Mouse (Mus musculus) bone marrow macrophage, adult 2 months (primary cell): ENCODE measurements around the gene Aff1. TPM values are rescaled to one million over a fixed set of nuclear protein-coding genes. Genes with fewer than 3 reads are reported as not detected.
A peak's percentile ranks its signal among the peaks of the same experiment; 100 is the strongest.

ENCODE experiments used
- H3K27ac ChIP-seq: 2 replicates; pipeline ENCODE4 v1.5.1; 2012; ENCODE audit warnings: low read depth, low read length; ENCODE audit not compliant: insufficient read depth
- H3K4me1 ChIP-seq: 2 replicates; pipeline ENCODE4 v1.6.1; 2012; ENCODE audit warnings: low read length; ENCODE audit not compliant: control insufficient read depth, insufficient read depth
- H3K4me3 ChIP-seq: 2 replicates; pipeline ENCODE4 v1.5.1; 2012; ENCODE audit warnings: mild to moderate bottlenecking, low read length, moderate library complexity; ENCODE audit not compliant: insufficient read depth
- CTCF ChIP-seq: IDR thresholded peaks from 2 replicates; pipeline ENCODE4 v1.5.1; 2012; ENCODE audit warnings: low read depth, mild to moderate bottlenecking, low read length, moderate library complexity
- POLR2A ChIP-seq: IDR thresholded peaks from 2 replicates; pipeline ENCODE4 v1.6.1; 2012; ENCODE audit warnings: mild to moderate bottlenecking, low read depth, low read length, borderline replicate concordance
- polyA plus RNA-seq: library from polyadenylated mRNA; stranded (reverse); fragments of >200 nt; gene quantifications from 2 replicates; pipeline ENCODE4 v1.2.4, GENCODE M21; 2012; ENCODE audit not compliant: missing spikeins, insufficient read depth, insufficient read length

The Aff1 gene
- 44.1 and 45.3 TPM in 2 replicates for polyA plus RNA-seq

DNA sequence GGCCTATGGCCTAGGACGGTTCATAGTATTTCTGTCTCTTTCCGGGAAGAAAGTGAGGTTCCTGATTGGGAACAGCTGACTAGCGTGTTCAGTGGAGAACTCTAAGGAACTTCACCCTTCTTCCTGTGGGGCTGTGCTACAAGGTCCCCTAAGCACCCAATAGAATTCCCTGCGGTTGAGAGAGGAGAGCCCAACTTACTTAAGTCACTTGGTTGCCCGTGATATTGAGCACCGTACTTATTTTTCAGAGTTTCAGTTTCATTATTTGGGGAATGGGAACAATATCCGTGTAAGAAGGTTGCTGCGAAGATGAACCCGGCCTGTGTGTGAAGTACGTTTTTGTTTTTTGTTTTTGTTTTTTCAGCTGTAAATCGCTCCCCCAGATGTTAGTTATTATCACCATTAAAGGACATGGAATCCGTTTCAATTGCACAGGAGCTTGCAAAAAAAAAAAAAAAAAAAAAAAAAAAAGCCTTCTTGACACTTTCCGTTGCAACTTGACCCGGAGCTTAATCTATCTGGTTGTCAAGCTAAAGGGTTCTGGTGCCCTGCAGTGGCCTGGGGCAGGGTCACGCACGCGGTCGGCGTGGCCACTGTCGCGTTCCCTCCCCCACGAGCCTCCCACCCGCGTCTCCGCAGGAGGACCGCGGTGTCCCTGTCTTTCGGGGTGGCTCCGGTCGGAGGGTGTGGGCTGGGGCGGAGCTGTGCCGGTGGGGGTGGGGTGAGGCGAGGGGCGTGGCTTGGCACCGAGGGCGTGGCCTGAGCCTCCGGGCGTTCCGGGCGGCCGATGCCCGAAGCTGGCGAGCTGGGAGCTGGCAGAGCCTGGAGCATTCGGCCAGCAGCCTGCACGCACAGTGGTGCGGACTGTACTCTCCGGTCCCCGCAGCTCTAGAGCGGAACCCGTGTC lies at the start of gene Aff1:
Gene Aff1, plus strand, starts transcription at position 751 of the 907 bp plus-strand sequence.
- TF ChIP-seq CTCF (no peak), POLR2A (no peak; the same call in 1 of the 2 replicates)
- peak within 1 kb of the TSS; percentile 83 for H3K4me3 ChIP-seq
- H3K4me1 ChIP-seq, result peaks cover 10% of the 10 kb centered on the region
- peak within 1 kb of the TSS; percentile 75 for H3K27ac ChIP-seq

DNA sequence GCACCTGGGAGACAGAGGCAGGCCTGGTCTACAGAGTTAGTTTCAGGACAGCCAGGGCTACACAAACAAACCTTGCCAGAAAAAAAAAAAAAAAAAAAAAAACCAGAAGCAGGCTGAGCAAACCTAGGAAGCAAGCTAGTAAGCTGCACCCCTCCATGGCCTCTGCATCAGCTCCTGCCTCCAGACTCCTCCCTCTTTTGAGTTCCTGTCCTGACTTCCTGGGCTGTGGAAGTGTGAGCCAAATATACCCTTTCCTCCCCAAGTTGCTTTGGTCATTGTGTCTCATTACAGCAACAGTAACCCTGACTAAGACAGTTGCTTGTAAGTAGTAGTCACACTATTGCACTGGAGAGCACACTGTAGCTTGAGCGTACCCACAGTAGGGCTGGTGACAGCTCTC lies 48.0 kb upstream of the Aff1 start:
- Histone ChIP-seq H3K4me1 (peaks cover 41% of the 10 kb centered on the region), H3K27ac (peak overlapping the region; percentile 97), H3K4me3 (no peak overlapping the region)
- TF ChIP-seq CTCF, result no peak
- no peak for TF ChIP-seq POLR2A

- TF ChIP-seq POLR2A, result no peak
- TF ChIP-seq CTCF, result no peak
- H3K4me3 ChIP-seq, result no peak overlapping the region
- H3K4me1 ChIP-seq, result peaks cover 34% of the 10 kb centered on the region
- no peak overlapping the region for H3K27ac ChIP-seq
These were observed 44.9 kb upstream of the Aff1 start for GRCm38 (mm10) chr5:103647320-103647719.

- TF ChIP-seq CTCF (peak; percentile 52; the same call in 1 of the 2 replicates), POLR2A (no peak)
- Histone ChIP-seq H3K4me1 (no peaks in the 10 kb centered on the region), H3K4me3 (no peak overlapping the region), H3K27ac (no peak overlapping the region)
These were observed 37.9 kb upstream of the Aff1 start for GRCm38 (mm10) chr5:103654225-103654624.

DNA sequence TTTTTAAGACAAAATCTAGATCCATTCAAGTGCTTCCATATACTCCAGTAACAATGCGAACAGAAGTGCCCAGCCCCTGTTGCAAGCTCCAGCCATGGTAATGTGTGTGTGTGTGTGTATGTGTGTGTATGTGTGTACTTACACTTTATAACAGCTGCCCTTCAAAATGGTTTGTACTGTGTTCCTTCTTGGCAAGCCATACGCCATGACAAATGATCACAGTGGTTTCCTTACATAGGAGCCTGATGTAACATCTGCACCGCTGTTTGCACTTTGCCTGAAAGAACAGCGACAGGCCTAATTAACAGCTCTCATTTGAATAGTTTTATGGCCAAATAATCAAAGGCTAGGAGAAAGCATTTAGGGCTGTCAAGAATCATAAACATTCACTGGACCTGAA lies 37.4 kb upstream of the Aff1 start:
- TF ChIP-seq POLR2A (no peak), CTCF (no peak)
- no peak overlapping the region for H3K4me3 ChIP-seq
- no peaks in the 10 kb centered on the region for H3K4me1 ChIP-seq
- H3K27ac ChIP-seq, result no peak overlapping the region

GRCm38 (mm10) chr5:103655346-103656118 lies 36.6 kb upstream of the Aff1 start, which contains the start of gene 1700016H13Rik:
TSS of gene 1700016H13Rik (minus strand) at chr5:103656010.
- Histone ChIP-seq H3K4me3 (peak within 1 kb of the TSS; percentile 61), H3K4me1 (no peaks in the 10 kb centered on the region), H3K27ac (no peak within 1 kb of the TSS)
- TF ChIP-seq CTCF (no peak), POLR2A (no peak)

DNA sequence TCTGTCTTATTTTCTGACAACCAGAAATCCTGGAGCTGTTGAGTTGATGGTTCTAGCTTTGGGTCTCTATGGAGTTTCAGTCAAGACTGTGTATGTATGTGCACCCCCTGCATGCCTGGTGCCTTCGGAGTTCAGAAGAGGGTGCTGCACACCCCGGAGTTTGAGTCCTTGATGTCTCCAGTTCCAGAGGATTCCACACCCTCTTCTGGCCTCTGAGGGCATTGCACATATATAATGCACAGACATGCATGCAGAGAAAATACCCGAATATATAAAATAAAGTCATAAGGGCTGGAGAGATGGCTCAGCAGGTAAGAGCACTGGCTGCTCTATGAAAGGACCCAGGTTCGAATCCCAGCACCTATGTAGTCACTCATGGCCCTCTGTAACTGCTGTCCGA lies 33.3 kb upstream of the Aff1 start:
- Histone ChIP-seq H3K4me3 (no peak overlapping the region), H3K27ac (no peak overlapping the region), H3K4me1 (no peaks in the 10 kb centered on the region)
- TF ChIP-seq POLR2A, result no peak
- TF ChIP-seq CTCF, result 0 out of 2 replicates have a peak, but pooled peaks have one; percentile 7

DNA sequence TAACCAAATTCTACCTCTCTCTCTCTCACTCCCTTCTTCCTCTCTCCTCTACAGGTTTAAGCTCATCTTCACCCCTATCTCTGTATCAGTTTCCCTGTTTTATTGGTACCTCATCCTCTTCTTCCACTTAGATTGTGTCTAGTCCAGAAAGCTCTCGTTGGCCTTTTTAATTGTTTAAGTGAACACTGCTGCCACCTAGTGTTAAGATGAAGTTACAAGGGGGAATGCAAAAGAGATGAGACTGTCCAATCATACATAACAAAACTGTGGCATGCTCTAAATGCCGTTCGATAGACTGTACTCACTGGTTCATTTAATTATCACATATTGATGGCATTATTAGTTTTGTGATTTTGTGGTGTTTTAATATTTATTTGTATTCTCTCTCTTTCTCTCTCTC lies 32.6 kb upstream of the Aff1 start:
- TF ChIP-seq POLR2A (no peak), CTCF (no peak)
- Histone ChIP-seq H3K4me3 (no peak overlapping the region), H3K27ac (no peak overlapping the region), H3K4me1 (no peaks in the 10 kb centered on the region)

- H3K4me1 ChIP-seq, result no peaks in the 10 kb centered on the region
- TF ChIP-seq POLR2A, result no peak
- TF ChIP-seq CTCF, result no peak
- H3K27ac ChIP-seq, result no peak overlapping the region
- no peak overlapping the region for H3K4me3 ChIP-seq
These were observed 27.2 kb upstream of the Aff1 start for GRCm38 (mm10) chr5:103664932-103665331.

GRCm38 (mm10) chr5:103665876-103666275 lies 26.3 kb upstream of the Aff1 start:
- TF ChIP-seq CTCF (no peak), POLR2A (no peak)
- Histone ChIP-seq H3K27ac (no peak overlapping the region), H3K4me3 (no peak overlapping the region), H3K4me1 (no peaks in the 10 kb centered on the region)
